ENCODE assay signal across 24 mouse cellular contexts in genomic region chr10:123751676-123752280, GRCm38 (mm10).
DNase-seq lines count a peak whose midpoint lies in the region; ATAC-seq and TF ChIP-seq lines count a peak whose summit lies in the region.
"Had no signal": no experiment of that assay in that cellular context is flagged by ENCODE, and none has a peak within 500 bp of the region (broad histone marks: within the 10 kb centered on the region; RNA-seq: fewer than 3 reads in every experiment).

No protein-coding gene starts in this region.

- TF ChIP-seq CTCF in kidney, postnatal 0 days (IDR thresholded peaks at IDR 0.05; ENCODE audit: low read depth): no peak

- no peak overlapping the region for H3K27ac ChIP-seq in kidney, postnatal 0 days
- H3K27ac ChIP-seq in forebrain, embryonic 15.5 days (replicated peaks): peak overlapping the region; percentile 16; the same call in 1 of the 2 replicates
- H3K27ac ChIP-seq in hindbrain, embryonic 15.5 days (replicated peaks): no peak overlapping the region
- H3K27ac ChIP-seq: embryonic facial prominence, embryonic 15.5 days; gastrocnemius, adult 2 months; heart, embryonic 10.5 days; limb, embryonic 15.5 days; liver, embryonic 15.5 days; midbrain, embryonic 13.5 days; neural tube, embryonic 15.5 days; stomach, embryonic 15.5 days had no signal

- no peaks in the 10 kb centered on the region for H3K4me1 ChIP-seq in kidney, postnatal 0 days (replicated peaks; ENCODE audit: insufficient read depth, low read length)
- peaks cover 9% of the 10 kb centered on the region; the same call in 1 of the 2 replicates for H3K4me1 ChIP-seq in forebrain, embryonic 15.5 days
- no peaks in the 10 kb centered on the region for H3K4me1 ChIP-seq in hindbrain, embryonic 15.5 days (replicated peaks)
- H3K4me1 ChIP-seq: embryonic facial prominence, embryonic 15.5 days; heart, embryonic 10.5 days; limb, embryonic 15.5 days; liver, embryonic 15.5 days; neural tube, embryonic 15.5 days; stomach, embryonic 15.5 days had no signal

- ATAC-seq in kidney, postnatal 0 days (replicated peaks; ENCODE audit: low FRiP score, low read depth): 0 out of 2 replicates have a peak, but pooled peaks have one; percentile 49
- ATAC-seq in forebrain, embryonic 15.5 days (replicated peaks): peak; percentile 70
- ATAC-seq in hindbrain, embryonic 15.5 days (ENCODE audit: low FRiP score, low read depth): 0 out of 2 replicates have a peak, but pooled peaks have one; percentile 34
- ATAC-seq: CD4-positive, CD25-positive, alpha-beta regulatory T cell, adult 4 months; lung, postnatal 0 days; midbrain, embryonic 13.5 days; Patski had no signal

- 38% methylated on average over 6 of the region's 6 CpGs for WGBS in kidney, postnatal 0 days
- WGBS in forebrain, embryonic 15.5 days: 33% methylated on average over 6 of the region's 6 CpGs
- 48% methylated on average over 6 of the region's 6 CpGs for WGBS in hindbrain, embryonic 15.5 days

- H3K9ac ChIP-seq in kidney, postnatal 0 days (ENCODE audit: low read depth, low read length): no peak overlapping the region
- H3K9ac ChIP-seq in forebrain, embryonic 15.5 days (replicated peaks): no peak overlapping the region
- H3K9ac ChIP-seq in hindbrain, embryonic 15.5 days: no peak overlapping the region
- H3K9ac ChIP-seq: embryonic facial prominence, embryonic 15.5 days; limb, embryonic 15.5 days; liver, embryonic 15.5 days; midbrain, embryonic 13.5 days; neural tube, embryonic 15.5 days; stomach, embryonic 15.5 days had no signal

- H3K27me3 ChIP-seq in kidney, postnatal 0 days (ENCODE audit: insufficient read depth, low read length): no peaks in the 10 kb centered on the region
- no peaks in the 10 kb centered on the region for H3K27me3 ChIP-seq in forebrain, embryonic 15.5 days
- H3K27me3 ChIP-seq in hindbrain, embryonic 15.5 days: no peaks in the 10 kb centered on the region
- H3K27me3 ChIP-seq: embryonic facial prominence, embryonic 15.5 days; limb, embryonic 15.5 days; liver, embryonic 15.5 days; midbrain, embryonic 13.5 days; neural tube, embryonic 15.5 days; Patski; stomach, embryonic 15.5 days had no signal

- no peak overlapping the region for H3K4me3 ChIP-seq in kidney, postnatal 0 days (replicated peaks; ENCODE audit: low read depth, low read length)
- no peak overlapping the region for H3K4me3 ChIP-seq in forebrain, embryonic 15.5 days
- no peak overlapping the region for H3K4me3 ChIP-seq in hindbrain, embryonic 15.5 days
- H3K4me3 ChIP-seq: embryonic facial prominence, embryonic 15.5 days; gastrocnemius, adult 2 months; heart, embryonic 10.5 days; limb, embryonic 15.5 days; liver, embryonic 15.5 days; midbrain, embryonic 13.5 days; neural tube, embryonic 15.5 days; stomach, embryonic 15.5 days had no signal

- H3K9me3 ChIP-seq in kidney, postnatal 0 days (replicated peaks; ENCODE audit: low read length): no peaks in the 10 kb centered on the region
- H3K9me3 ChIP-seq in forebrain, embryonic 15.5 days: no peaks in the 10 kb centered on the region
- no peaks in the 10 kb centered on the region for H3K9me3 ChIP-seq in hindbrain, embryonic 15.5 days
- H3K9me3 ChIP-seq: embryonic facial prominence, embryonic 15.5 days; heart, embryonic 10.5 days; limb, embryonic 15.5 days; liver, embryonic 15.5 days; midbrain, embryonic 13.5 days; neural tube, embryonic 15.5 days; stomach, embryonic 15.5 days had no signal

- DNase-seq in cerebellum, postnatal 14 days: peak; percentile 5 to 8
- DNase-seq in cerebellum, adult 11 months: no peak
- peak; percentile 80 for DNase-seq in kidney, postnatal 0 days (ENCODE audit: low spot score)
- DNase-seq in kidney, postnatal 10 days: no peak
- no peak for DNase-seq in thymus, postnatal 36 days
- DNase-seq in layer of hippocampus, adult 11-12 months (ENCODE audit: low spot score): no peak
- DNase-seq: adrenal gland, postnatal 14 days; cerebellum, adult 8-10 months; gastrocnemius, adult 2 months; kidney, adult 18-20 months; right cerebral cortex, postnatal 25 days; thymus, adult 18-20 months had no signal

- H3K36me3 ChIP-seq in kidney, postnatal 0 days (ENCODE audit: insufficient read depth, low read length): no peaks in the 10 kb centered on the region
- H3K36me3 ChIP-seq in forebrain, embryonic 15.5 days: no peaks in the 10 kb centered on the region
- no peaks in the 10 kb centered on the region for H3K36me3 ChIP-seq in hindbrain, embryonic 15.5 days
- H3K36me3 ChIP-seq: embryonic facial prominence, embryonic 15.5 days; heart, embryonic 10.5 days; limb, embryonic 15.5 days; liver, embryonic 15.5 days; midbrain, embryonic 13.5 days; neural tube, embryonic 15.5 days; stomach, embryonic 15.5 days had no signal

- no peak overlapping the region for H3K4me2 ChIP-seq in kidney, postnatal 0 days (ENCODE audit: low read length)
- no peak overlapping the region for H3K4me2 ChIP-seq in forebrain, embryonic 15.5 days (replicated peaks)
- H3K4me2 ChIP-seq in hindbrain, embryonic 15.5 days: no peak overlapping the region
- H3K4me2 ChIP-seq: embryonic facial prominence, embryonic 15.5 days; limb, embryonic 15.5 days; liver, embryonic 15.5 days; midbrain, embryonic 13.5 days; neural tube, embryonic 15.5 days; stomach, embryonic 15.5 days had no signal

Comparison
In these comparisons a context has a peak if more than half of its experiments do, and no peak if none do; other contexts are left out.
1. DNase-seq: peak in cerebellum, postnatal 14 days (2 of 2) and kidney, postnatal 0 days (single experiment); none in cerebellum, adult 11 months (single experiment), kidney, postnatal 10 days (single experiment), thymus, postnatal 36 days (0 of 2) and layer of hippocampus, adult 11-12 months (single experiment).
2. Peak in every context shown above with its lines, with median percentiles within 50 percentile points of each other: ATAC-seq.